Mouse (Mus musculus) activated CD4-positive, CD25-positive, alpha-beta regulatory T cell, adult 4 months (primary cell): Measurements from ENCODE around the gene Cul9. TPM values are rescaled to one million over a fixed set of nuclear protein-coding genes. Genes with fewer than 3 reads are reported as not detected.
"Not testable (repeated sequence)": the region's sequence is repeated elsewhere in the genome, so short reads cannot be mapped to it uniquely, and the experiment has no call there.

Experiments
- ATAC-seq: one replicate; pipeline ENCODE4 v1.8.0; 2017
- polyA plus RNA-seq, 2 experiments: library from polyadenylated mRNA; unstranded; fragments of 100-300 nt; shearing (Covaris generic); gene quantifications; one replicate each; pipeline ENCODE4 v1.2.1; 2017

Gene Cul9
- polyA plus RNA-seq, 2 experiments from 2014 or later, result 2.7 to 3.5 TPM

DNA sequence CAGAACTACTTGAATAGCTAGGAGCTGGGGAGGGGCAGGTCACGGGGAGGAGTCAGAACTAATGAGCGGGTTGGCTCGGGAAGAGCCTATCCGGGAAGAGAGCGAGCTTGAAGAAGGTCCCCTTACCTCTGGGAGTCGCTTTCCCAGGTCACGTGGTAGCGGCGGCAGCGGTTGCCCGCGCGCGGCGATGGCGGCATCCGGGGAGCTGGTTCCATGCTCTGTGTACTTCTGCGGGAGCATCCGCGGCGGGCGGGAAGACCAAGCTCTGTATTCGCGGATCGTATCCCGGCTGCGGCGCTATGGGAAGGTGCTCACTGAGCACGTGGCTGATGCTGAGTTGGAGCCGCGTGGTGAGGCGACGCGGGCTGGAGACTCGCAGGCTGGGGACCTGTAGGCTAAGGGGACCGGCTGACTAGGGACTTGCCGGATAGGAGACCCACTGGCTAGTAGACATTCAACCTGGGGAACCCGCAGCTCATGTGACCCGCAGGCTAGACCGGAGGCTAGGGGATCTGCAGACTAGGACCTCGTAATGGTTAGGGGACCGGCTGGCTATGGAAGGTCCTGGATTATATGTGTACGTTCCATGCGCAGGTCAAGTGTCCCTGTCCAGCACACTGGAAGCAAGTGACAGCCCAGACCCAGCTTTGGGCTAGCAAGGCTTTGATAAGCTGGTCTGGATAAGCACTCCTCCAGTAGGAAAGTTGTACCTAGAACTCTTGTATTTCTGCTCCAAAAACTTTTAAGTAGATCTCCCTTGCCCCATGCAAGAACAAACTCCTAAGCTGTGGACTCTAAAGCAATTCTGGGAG is 49.4 kb downstream of the Cul9 start, which contains the start of gene Dnph1:
Gene Dnph1, plus strand, starts transcription at position 89 of the 812 bp plus-strand sequence.
- ATAC-seq, result peak; percentile 76

GRCm38 (mm10) chr17:46496081-46496480 is 50.1 kb downstream of the Cul9 start:
- not testable (repeated sequence) for ATAC-seq

DNA sequence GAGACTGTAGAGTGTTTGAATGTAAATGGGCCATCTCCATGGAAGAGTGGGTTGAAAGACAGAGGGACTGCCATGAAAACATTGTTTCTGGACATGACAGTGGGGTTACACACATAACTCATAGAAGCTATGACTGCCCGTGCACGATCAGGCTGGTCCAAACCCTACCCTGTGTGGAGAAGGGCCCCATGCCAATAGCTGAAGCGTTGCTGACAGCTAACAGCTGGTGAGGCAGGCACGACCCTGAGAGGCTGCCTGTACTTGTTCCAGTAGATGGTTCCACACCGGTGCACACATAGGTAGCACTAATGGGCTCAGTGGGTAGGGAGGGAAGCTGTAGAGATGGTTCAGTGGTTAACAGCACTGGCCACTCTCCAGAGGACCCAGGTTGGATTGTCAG is 50.7 kb downstream of the Cul9 start:
- ATAC-seq, result no peak

- ATAC-seq, result peak; percentile 61
Measured at GRCm38 (mm10) chr17:46487431-46487830, 58.8 kb downstream of the Cul9 start, which contains the start of gene Ttbk1. TSS of gene Ttbk1 (minus strand) at chr17:46487675.

GRCm38 (mm10) chr17:46486995-46487394 is 59.2 kb downstream of the Cul9 start:
- ATAC-seq, result no peak

DNA sequence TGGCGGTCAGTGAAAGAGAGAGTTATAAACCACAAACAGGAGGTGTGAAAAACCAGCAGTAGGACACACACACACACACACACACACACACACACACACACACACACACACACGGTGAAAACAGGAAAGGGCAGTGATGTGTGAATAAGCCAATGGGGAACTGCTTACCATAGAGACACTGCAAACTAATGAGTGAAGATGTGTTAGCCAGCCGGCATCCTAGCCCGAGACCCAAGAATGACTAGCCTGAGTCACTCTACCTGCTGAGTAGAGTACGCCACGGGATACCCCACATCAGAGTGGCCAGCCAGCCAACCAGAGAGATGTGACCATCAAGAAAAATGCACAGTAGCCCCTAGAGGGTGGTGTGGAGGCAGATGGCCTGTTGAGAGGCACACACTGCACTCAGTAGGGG is 61.7 kb downstream of the Cul9 start:
- no peak for ATAC-seq

GRCm38 (mm10) chr17:46484021-46484431 is 62.2 kb downstream of the Cul9 start:
- peak; percentile 20 for ATAC-seq

DNA sequence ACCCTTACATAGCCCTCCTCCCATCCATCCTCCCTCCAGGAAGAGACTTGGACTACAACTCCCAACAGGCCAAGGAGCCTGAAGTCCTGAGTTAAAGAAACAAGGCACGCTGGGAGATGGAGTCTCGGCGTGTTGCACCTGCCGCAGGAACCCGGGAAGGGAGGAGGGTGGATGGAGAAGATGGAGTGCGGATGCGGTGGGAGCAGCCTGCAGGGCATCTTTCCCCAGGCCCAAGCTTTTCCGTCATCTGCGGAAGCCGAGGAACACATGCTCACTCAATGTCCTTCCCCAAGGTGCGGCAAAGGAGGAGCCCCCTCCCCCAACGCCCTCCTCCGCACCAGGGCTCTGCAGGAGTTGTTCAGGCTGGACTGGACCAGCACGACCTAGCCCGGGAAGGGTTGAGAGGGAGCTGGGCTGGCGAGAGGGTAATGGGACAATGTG is 62.6 kb downstream of the Cul9 start:
- ATAC-seq, result no peak

GRCm38 (mm10) chr17:46477286-46477685 is 68.9 kb downstream of the Cul9 start:
- ATAC-seq, result no peak

GRCm38 (mm10) chr17:46476601-46477000 is 69.6 kb downstream of the Cul9 start:
- ATAC-seq, result no peak

DNA sequence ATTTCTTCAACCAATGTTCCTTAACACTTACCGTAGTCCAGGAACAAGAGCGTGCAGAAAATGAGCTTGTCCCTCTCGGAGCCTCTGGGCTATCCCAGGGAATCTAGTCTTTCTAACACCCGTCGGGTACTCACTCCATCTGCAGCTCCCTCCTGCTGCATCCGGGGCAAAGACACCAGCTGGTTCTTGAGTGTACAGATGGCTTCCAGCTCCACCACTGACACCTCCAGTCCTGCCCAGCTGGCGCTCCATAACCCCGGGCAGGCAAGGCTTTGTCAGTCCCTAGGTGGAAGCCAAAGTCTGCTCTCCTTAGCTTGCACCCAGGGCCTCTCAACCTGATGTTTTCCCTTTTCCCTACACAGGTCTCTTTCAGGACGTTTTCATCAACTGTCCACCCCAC is 78.4 kb downstream of the Cul9 start:
- no peak for ATAC-seq

GRCm38 (mm10) chr17:46462226-46462625 is 84.0 kb downstream of the Cul9 start:
- ATAC-seq, result no peak

DNA sequence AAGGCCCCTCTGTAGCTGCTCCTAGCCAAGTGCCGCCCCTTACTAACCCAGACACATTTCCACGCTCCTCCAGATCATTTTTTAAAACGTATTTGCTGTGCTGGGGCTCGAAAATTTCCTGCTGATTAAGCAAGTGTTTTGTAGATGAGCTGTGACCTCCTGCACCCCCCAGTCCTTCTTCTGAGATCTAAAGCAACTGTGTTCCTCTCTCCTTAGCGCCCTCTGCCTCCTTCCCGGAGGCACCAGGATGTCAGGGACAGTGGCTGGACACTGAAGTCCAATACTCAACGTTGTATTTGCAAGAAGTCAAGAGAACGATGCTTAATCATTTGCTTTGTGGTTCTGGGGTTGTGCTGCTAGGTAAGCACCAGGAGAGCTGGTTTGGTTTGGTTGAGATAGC is 84.8 kb downstream of the Cul9 start:
- ATAC-seq, result no peak

DNA sequence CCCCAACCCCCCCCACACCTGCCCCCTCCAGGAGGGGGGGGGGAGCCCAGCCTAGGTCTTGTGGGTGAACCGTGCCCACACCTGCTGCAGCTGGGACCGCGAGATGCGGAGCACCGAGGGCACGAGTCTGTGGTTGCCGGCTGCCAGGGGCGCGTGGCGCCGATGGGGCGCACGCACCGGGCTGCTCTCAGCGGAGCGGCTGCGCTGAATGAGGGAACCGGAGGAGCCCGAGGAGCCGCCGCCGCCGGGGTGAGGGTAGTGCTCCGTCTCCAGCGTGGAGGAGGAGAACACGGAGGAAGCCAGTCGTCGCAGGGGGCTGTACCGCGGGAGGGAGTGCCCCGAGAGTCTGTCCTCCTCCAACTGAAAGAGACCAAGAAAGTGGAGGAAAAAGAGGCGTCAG is 85.5 kb downstream of the Cul9 start:
- no peak for ATAC-seq

GRCm38 (mm10) chr17:46458439-46458838 is 87.7 kb downstream of the Cul9 start:
- ATAC-seq, result no peak

DNA sequence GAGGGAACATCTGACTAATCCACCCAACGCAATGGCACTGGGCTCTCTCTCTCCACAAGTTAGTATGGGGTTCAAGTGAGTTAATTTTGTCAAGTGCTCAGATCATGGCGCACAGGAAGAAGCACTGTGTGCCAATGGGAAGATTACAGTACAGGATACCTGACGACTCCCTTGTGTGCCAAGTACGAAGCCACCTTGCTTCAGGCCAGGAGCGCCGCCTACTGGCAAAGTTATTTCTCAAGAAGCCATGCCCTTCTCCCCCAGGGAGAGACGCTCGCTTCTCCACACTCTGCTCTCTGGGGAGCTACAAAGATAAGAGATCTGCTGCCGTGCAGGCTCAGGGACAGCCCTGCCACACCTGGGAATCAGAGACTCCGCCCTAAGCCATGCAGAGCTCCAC is 88.4 kb downstream of the Cul9 start:
- no peak for ATAC-seq

DNA sequence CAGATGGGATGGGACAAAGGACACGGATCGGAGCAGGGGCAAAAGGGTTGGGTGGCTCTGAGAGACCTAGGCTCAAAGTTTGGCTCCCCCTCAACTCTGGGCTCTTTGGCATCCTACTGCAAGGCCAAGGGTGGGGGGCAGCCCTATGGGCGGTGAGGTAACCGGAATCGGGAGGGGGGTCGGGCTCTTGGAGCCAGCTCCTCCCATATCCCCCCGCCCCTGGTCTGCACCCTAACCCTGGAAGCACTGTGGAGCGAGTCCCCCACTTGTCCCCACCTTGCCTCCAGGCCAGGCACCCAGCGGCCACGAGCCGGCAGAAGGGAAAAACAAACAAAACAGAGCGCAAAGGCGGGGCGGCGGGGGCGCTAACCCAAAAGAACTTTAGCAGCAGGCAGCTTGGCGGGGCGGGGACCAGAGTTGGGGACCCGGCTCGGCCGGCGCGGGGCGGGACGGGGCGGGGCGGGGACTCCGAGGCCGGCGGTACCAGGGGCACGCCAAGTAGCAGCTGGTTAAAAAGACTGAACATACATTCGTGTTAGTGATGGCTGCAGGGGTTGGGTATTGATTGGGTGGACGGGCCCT is 91.0 kb downstream of the Cul9 start:
- ATAC-seq, result no peak

- ATAC-seq, result no peak
Measured at GRCm38 (mm10) chr17:46454539-46454938, 91.6 kb downstream of the Cul9 start.

- no peak for ATAC-seq
Measured at GRCm38 (mm10) chr17:46453970-46454411, 92.2 kb downstream of the Cul9 start.

DNA sequence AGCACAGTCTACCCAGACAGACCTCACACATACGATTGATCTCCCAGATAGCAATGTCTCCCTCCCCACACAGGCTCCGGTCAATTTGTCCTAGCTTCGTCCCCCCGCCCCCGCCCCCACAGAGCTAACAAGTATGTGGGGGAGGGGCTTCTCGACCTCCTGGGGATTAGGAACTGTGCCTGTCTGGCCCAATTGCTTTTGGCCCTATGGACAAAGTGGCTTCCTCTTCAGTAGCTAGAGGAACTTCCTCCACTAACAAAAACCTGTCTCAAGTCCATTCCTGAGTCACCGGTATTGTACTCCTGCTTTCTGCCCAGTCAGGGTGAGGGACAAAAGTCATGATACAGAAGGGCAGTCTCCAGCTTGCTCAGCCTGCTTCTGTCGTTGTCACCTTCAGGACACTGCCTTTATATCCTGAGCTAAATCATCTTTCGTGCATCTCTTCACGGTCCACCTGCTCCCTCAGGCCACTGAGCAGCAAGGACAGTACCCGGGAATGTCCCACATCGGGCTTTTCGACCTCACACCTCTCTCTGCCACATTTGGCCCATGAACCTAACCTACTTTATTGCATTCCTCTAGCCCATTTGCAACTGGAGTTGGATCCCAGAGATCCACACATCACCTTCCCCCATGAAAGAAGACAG is 92.8 kb downstream of the Cul9 start:
- no peak for ATAC-seq

- no peak for ATAC-seq
Measured at GRCm38 (mm10) chr17:46452683-46453082, 93.5 kb downstream of the Cul9 start.
